Mouse (Mus musculus) lung, embryonic 16.5 days (tissue): ENCODE results near the gene Rras2. TPM values are rescaled to one million over a fixed set of nuclear protein-coding genes. Genes with fewer than 3 reads are reported as not detected.

Source experiments
- ATAC-seq: fragments of 200-750 bp; cut with Nextera tagmentation; 2 replicates; pipeline ENCODE4 v1.8.0; 2017; ENCODE audit warnings: low read depth, mild to moderate bottlenecking, moderate library complexity
- H3K27ac ChIP-seq: fragments of 300-500 bp; sonication (generic); 2 replicates; pipeline ENCODE4 v1.5.1; 2014; ENCODE audit warnings: mild to moderate bottlenecking, control low read depth, low read length
- H3K27me3 ChIP-seq: fragments of 300-500 bp; sonication (generic); 2 replicates; pipeline ENCODE4 v1.6.1; 2014; ENCODE audit warnings: low read depth, low read length, mixed read lengths; ENCODE audit not compliant: control insufficient read depth, insufficient read depth
- H3K36me3 ChIP-seq: fragments of 300-500 bp; sonication (generic); 2 replicates; pipeline ENCODE4 v1.6.1; 2014; ENCODE audit warnings: low read length; ENCODE audit not compliant: control insufficient read depth, insufficient read depth
- H3K4me1 ChIP-seq: fragments of 300-500 bp; sonication (generic); replicated peaks from 2 replicates; pipeline ENCODE4 v1.6.1; 2014; ENCODE audit warnings: low read length, mixed read lengths; ENCODE audit not compliant: control insufficient read depth, insufficient read depth
- H3K4me2 ChIP-seq: fragments of 300-500 bp; sonication (generic); 2 replicates; pipeline ENCODE4 v1.6.1; 2014; ENCODE audit warnings: low read depth, low read length, control low read depth
- H3K4me3 ChIP-seq: fragments of 300-500 bp; sonication (generic); 2 replicates; pipeline ENCODE4 v1.5.1; 2014; ENCODE audit warnings: mild to moderate bottlenecking, low read length, control low read depth
- H3K9ac ChIP-seq: fragments of 300-500 bp; sonication (generic); 2 replicates; pipeline ENCODE4 v1.6.1; 2014; ENCODE audit warnings: low read length, control low read depth
- H3K9me3 ChIP-seq: fragments of 300-500 bp; sonication (generic); 2 replicates; pipeline ENCODE4 v1.6.1; 2016; ENCODE audit warnings: low read length; ENCODE audit not compliant: control insufficient read depth
- WGBS: fragments of 180-500 bp; shearing (Covaris S2); extraction: QIAGEN DNeasy Blood & Tissue Kit; methylation state at CpG from one replicate; pipeline ENCODE4 v1.1.7; 2014; 5-methylcytosine and 5-hydroxymethylcytosine counted together
- polyA plus RNA-seq: library from polyadenylated mRNA; unstranded; fragments of >200 nt; fragmentation: Nextera tagmentation; extraction: Ambion mirVana; gene quantifications from 2 replicates; pipeline ENCODE4 v1.2.1, GENCODE M21; 2015

Gene Rras2
- polyA plus RNA-seq, 1 experiment from 2014 or later, result 40.1 TPM

DNA sequence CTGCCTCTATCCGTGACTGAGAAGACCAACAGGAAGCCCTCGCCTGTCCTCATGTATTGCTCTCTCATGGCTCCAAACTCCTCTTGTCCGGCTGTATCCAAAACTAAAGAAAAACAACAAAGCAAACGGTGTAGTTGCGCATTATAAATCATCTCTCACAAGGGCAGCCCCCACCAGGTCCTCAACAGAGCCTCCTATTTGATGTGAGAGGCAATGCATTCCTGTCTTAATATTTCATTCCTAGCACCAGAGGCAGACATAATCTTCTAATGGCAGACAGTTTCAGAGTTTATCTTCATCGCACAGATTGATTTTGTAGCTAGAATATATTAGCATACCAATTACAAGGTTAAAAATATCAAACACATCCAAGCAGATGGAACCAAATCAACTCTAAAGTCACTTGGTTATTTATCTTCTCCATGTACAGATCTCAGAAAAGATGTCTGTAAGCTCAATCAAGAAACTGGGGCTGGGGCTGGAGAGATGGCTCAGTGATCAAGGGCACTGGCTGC is 58.6 kb downstream of the Rras2 start:
- Histone ChIP-seq H3K27ac (no peak overlapping the region), H3K4me1 (peaks cover 6% of the 10 kb centered on the region), H3K9ac (no peak overlapping the region), H3K27me3 (no peaks in the 10 kb centered on the region), H3K36me3 (no peaks in the 10 kb centered on the region; the same call in none of the 2 replicates), H3K4me3 (no peak overlapping the region), H3K4me2 (no peak overlapping the region), H3K9me3 (no peaks in the 10 kb centered on the region)
- ATAC-seq, result no peak
- WGBS, result 72% methylated on average over 6 of the region's 6 CpGs

GRCm38 (mm10) chr7:114058166-114058565 is 59.4 kb downstream of the Rras2 start:
- Histone ChIP-seq H3K36me3 (no peaks in the 10 kb centered on the region; the same call in none of the 2 replicates), H3K27me3 (no peaks in the 10 kb centered on the region), H3K9ac (no peak overlapping the region), H3K4me3 (no peak overlapping the region), H3K4me2 (no peak overlapping the region), H3K9me3 (no peaks in the 10 kb centered on the region), H3K27ac (no peak overlapping the region), H3K4me1 (peaks cover 9% of the 10 kb centered on the region; the same call in 1 of the 2 replicates)
- ATAC-seq, result no peak
- 84% methylated on average over 16 of the region's 16 CpGs for WGBS

GRCm38 (mm10) chr7:114053720-114054119 is 63.9 kb downstream of the Rras2 start:
- ATAC-seq, result peak; percentile 50; the same call in 1 of the 2 replicates
- 44% methylated on average over 4 of the region's 4 CpGs for WGBS
- Histone ChIP-seq H3K4me1 (peaks cover 10% of the 10 kb centered on the region; the same call in 1 of the 2 replicates), H3K36me3 (no peaks in the 10 kb centered on the region; the same call in none of the 2 replicates), H3K9ac (no peak overlapping the region), H3K4me3 (no peak overlapping the region), H3K27me3 (no peaks in the 10 kb centered on the region), H3K27ac (no peak overlapping the region), H3K9me3 (no peaks in the 10 kb centered on the region), H3K4me2 (no peak overlapping the region)

GRCm38 (mm10) chr7:114045814-114046213 is 71.8 kb downstream of the Rras2 start:
- ATAC-seq, result no peak
- Histone ChIP-seq H3K4me2 (no peak overlapping the region), H3K27me3 (no peaks in the 10 kb centered on the region), H3K4me1 (peaks cover 10% of the 10 kb centered on the region), H3K9ac (no peak overlapping the region), H3K36me3 (no peaks in the 10 kb centered on the region; the same call in none of the 2 replicates), H3K4me3 (no peak overlapping the region), H3K27ac (no peak overlapping the region), H3K9me3 (no peaks in the 10 kb centered on the region)
- 70% methylated on average over 2 of the region's 2 CpGs for WGBS

DNA sequence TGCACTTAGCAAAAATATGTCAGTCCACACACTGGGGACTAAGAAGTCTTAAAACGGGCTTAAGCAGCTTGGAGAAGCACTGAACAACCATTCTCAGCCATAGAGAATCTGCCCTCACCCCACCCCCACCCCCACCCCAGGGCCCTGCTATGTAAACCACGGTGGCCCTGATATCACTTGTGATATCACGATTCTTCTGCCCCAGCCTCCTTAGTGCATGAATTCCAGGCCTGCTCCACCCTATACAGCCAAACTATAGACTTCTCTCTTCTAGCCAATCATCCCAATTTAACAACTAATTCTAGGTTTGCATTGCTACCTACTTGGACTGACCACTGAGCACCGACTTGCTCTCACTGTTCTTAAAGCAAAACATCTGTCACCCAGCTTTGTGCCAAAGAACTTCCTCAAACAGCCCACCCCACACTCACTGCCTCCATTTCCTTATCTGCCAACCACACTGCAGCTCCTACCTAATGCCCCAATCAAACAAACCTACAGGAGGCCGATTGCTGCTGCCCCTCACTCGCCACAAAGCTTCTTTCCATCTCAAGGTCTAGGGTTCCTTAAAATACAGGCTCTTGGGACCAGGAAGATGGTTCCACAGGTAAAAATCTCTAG is 73.5 kb downstream of the Rras2 start:
- Histone ChIP-seq H3K36me3 (no peaks in the 10 kb centered on the region; the same call in none of the 2 replicates), H3K27me3 (no peaks in the 10 kb centered on the region), H3K9me3 (no peaks in the 10 kb centered on the region), H3K27ac (no peak overlapping the region), H3K4me2 (no peak overlapping the region), H3K4me3 (no peak overlapping the region), H3K4me1 (peaks cover 10% of the 10 kb centered on the region), H3K9ac (no peak overlapping the region)
- 42% methylated on average over 6 of the region's 6 CpGs for WGBS
- 0 out of 2 replicates have a peak, but pooled peaks have one; percentile 5 for ATAC-seq

GRCm38 (mm10) chr7:114042973-114043928 is 74.3 kb downstream of the Rras2 start:
- Histone ChIP-seq H3K4me1 (peaks cover 10% of the 10 kb centered on the region), H3K36me3 (no peaks in the 10 kb centered on the region; the same call in none of the 2 replicates), H3K27ac (no peak overlapping the region), H3K4me3 (no peak overlapping the region), H3K4me2 (no peak overlapping the region), H3K9me3 (no peaks in the 10 kb centered on the region), H3K27me3 (no peaks in the 10 kb centered on the region), H3K9ac (no peak overlapping the region)
- ATAC-seq, result peak; percentile 72
- 69% methylated on average over 26 of the region's 26 CpGs for whole genome bisulfite sequencing

GRCm38 (mm10) chr7:114041349-114041748 is 76.2 kb downstream of the Rras2 start:
- WGBS, result 81% methylated on average over 4 of the region's 4 CpGs
- H3K4me1 ChIP-seq, result peaks cover 10% of the 10 kb centered on the region
- no peak overlapping the region for H3K4me2 ChIP-seq
- no peak overlapping the region for H3K27ac ChIP-seq
- no peak overlapping the region for H3K4me3 ChIP-seq
- H3K9ac ChIP-seq, result no peak overlapping the region
- H3K36me3 ChIP-seq, result no peaks in the 10 kb centered on the region; the same call in none of the 2 replicates
- no peaks in the 10 kb centered on the region for H3K9me3 ChIP-seq
- no peak for ATAC-seq
- no peaks in the 10 kb centered on the region for H3K27me3 ChIP-seq

- Histone ChIP-seq H3K27me3 (no peaks in the 10 kb centered on the region), H3K36me3 (no peaks in the 10 kb centered on the region; the same call in 1 of the 2 replicates), H3K9ac (no peak overlapping the region), H3K4me2 (no peak overlapping the region), H3K4me3 (no peak overlapping the region), H3K9me3 (no peaks in the 10 kb centered on the region), H3K4me1 (no peaks in the 10 kb centered on the region), H3K27ac (no peak overlapping the region)
- WGBS, result 72% methylated on average over 4 of the region's 4 CpGs
- ATAC-seq, result no peak
Measured at GRCm38 (mm10) chr7:114037237-114037636, 80.3 kb downstream of the Rras2 start.

DNA sequence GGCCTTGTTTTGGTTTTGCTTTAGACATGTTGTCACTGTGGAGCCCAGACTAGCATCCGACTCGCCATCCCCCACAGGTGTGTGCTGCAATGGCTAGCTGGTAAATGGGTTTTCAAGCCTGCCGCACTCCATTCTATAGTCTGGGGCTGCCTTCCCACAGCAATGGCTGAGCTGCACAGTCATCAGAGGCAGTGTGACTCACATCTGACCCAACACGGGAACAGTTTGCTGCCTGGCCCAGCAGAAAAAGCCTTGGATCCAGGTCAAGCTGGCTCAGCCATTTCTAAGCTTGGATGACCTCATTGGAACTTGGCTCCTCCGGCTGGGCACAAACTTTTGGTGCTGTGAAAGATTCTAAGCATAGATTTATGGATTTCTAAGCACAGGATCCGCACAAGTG is 88.0 kb downstream of the Rras2 start:
- Histone ChIP-seq H3K27ac (no peak overlapping the region), H3K9me3 (no peaks in the 10 kb centered on the region; the same call in 1 of the 2 replicates), H3K27me3 (no peaks in the 10 kb centered on the region), H3K4me3 (no peak overlapping the region), H3K4me1 (no peaks in the 10 kb centered on the region), H3K36me3 (no peaks in the 10 kb centered on the region), H3K4me2 (no peak overlapping the region), H3K9ac (no peak overlapping the region)
- WGBS, result 64% methylated on average over 6 of the region's 6 CpGs
- no peak for ATAC-seq
